Mouse (Mus musculus) midbrain, embryonic 16.5 days (tissue): ENCODE results near the gene Cdh7. TPM values are rescaled to one million over a fixed set of nuclear protein-coding genes. Genes with fewer than 3 reads are reported as not detected.

ENCODE experiments used
- ATAC-seq: fragments of 200-750 bp; cut with Nextera tagmentation; 2 replicates; pipeline ENCODE4 v1.8.0; 2017; ENCODE audit warnings: moderate TSS enrichment
- H3K27ac ChIP-seq: fragments of 300-500 bp; sonication (generic); 2 replicates; pipeline ENCODE4 v1.5.1; 2014; ENCODE audit warnings: mild to moderate bottlenecking, low read length, mixed read lengths
- H3K27me3 ChIP-seq: fragments of 300-500 bp; sonication (generic); 2 replicates; pipeline ENCODE4 v1.6.1; 2014; ENCODE audit warnings: low read depth, low read length, mixed read lengths; ENCODE audit not compliant: control insufficient read depth, insufficient read depth
- H3K36me3 ChIP-seq: fragments of 300-500 bp; sonication (generic); 2 replicates; pipeline ENCODE4 v1.6.1; 2014; ENCODE audit warnings: mild to moderate bottlenecking, low read length, moderate library complexity, mixed read lengths; ENCODE audit not compliant: control insufficient read depth, insufficient read depth
- H3K4me1 ChIP-seq: fragments of 300-500 bp; sonication (generic); 2 replicates; pipeline ENCODE4 v1.6.1; 2014; ENCODE audit warnings: mild to moderate bottlenecking, low read length, mixed read lengths; ENCODE audit not compliant: control insufficient read depth, insufficient read depth
- H3K4me2 ChIP-seq: fragments of 300-500 bp; sonication (generic); 2 replicates; pipeline ENCODE4 v1.6.1; 2014; ENCODE audit warnings: mild to moderate bottlenecking, low read length, mixed read lengths
- H3K4me3 ChIP-seq: fragments of 300-500 bp; sonication (generic); 2 replicates; pipeline ENCODE4 v1.5.1; 2014; ENCODE audit warnings: low read depth, mild to moderate bottlenecking, low read length, moderate library complexity, mixed read lengths
- H3K9ac ChIP-seq: fragments of 300-500 bp; sonication (generic); 2 replicates; pipeline ENCODE4 v1.6.1; 2014; ENCODE audit warnings: low read depth, low read length, mixed read lengths
- H3K9me3 ChIP-seq: fragments of 300-500 bp; sonication (generic); replicated peaks from 2 replicates; pipeline ENCODE4 v1.6.1; 2014; ENCODE audit warnings: mild to moderate bottlenecking, low read length, mixed read lengths; ENCODE audit not compliant: control insufficient read depth, poor library complexity, severe bottlenecking
- WGBS: fragments of 180-500 bp; shearing (Covaris S2); extraction: QIAGEN DNeasy Blood & Tissue Kit; methylation state at CpG from one replicate; pipeline ENCODE4 v1.1.7; 2014; 5-methylcytosine and 5-hydroxymethylcytosine counted together
- polyA plus RNA-seq: library from polyadenylated mRNA; unstranded; fragments of >200 nt; fragmentation: Nextera tagmentation; extraction: Ambion mirVana; gene quantifications from 2 replicates; pipeline ENCODE4 v1.2.1, GENCODE M21; 2015

The Cdh7 gene
- 17.9 and 24.3 TPM in 2 replicates for polyA plus RNA-seq

GRCm38 (mm10) chr1:109982064-109982808 is at the start of gene Cdh7:
TSS of gene Cdh7 (plus strand) at chr1:109982431.
- no peaks in the 10 kb centered on the region for H3K36me3 ChIP-seq
- peaks cover 7% of the 10 kb centered on the region for H3K4me1 ChIP-seq
- H3K27me3 ChIP-seq, result no peaks in the 10 kb centered on the region
- H3K4me3 ChIP-seq, result peak within 1 kb of the TSS; percentile 67
- peak within 1 kb of the TSS; percentile 70 for H3K4me2 ChIP-seq
- peak within 1 kb of the TSS; percentile 82 for H3K27ac ChIP-seq
- H3K9me3 ChIP-seq, result no peaks in the 10 kb centered on the region
- H3K9ac ChIP-seq, result peak within 1 kb of the TSS; percentile 69
- WGBS, result 2% methylated on average over 35 of the region's 35 CpGs
- peak; percentile 95 for ATAC-seq

GRCm38 (mm10) chr1:109932674-109933073 is 49.6 kb upstream of the Cdh7 start:
- H3K4me3 ChIP-seq, result no peak overlapping the region
- H3K27ac ChIP-seq, result no peak overlapping the region
- H3K9ac ChIP-seq, result no peak overlapping the region
- H3K9me3 ChIP-seq, result no peaks in the 10 kb centered on the region
- 72% methylated on average over 3 of the region's 3 CpGs for WGBS
- no peak for ATAC-seq
- no peaks in the 10 kb centered on the region for H3K27me3 ChIP-seq
- no peaks in the 10 kb centered on the region for H3K4me1 ChIP-seq
- no peak overlapping the region for H3K4me2 ChIP-seq
- H3K36me3 ChIP-seq, result no peaks in the 10 kb centered on the region

- Histone ChIP-seq H3K4me2 (no peak overlapping the region), H3K4me1 (no peaks in the 10 kb centered on the region), H3K9ac (no peak overlapping the region), H3K36me3 (no peaks in the 10 kb centered on the region), H3K27me3 (no peaks in the 10 kb centered on the region), H3K4me3 (no peak overlapping the region), H3K9me3 (no peaks in the 10 kb centered on the region), H3K27ac (no peak overlapping the region)
- no peak for ATAC-seq
- WGBS, result 65% methylated on average over 2 of the region's 2 CpGs
Observed at GRCm38 (mm10) chr1:109948571-109948970, 33.7 kb upstream of the Cdh7 start.

- H3K27me3 ChIP-seq, result no peaks in the 10 kb centered on the region
- no peak overlapping the region for H3K9ac ChIP-seq
- no peaks in the 10 kb centered on the region for H3K4me1 ChIP-seq
- H3K27ac ChIP-seq, result no peak overlapping the region
- H3K4me3 ChIP-seq, result no peak overlapping the region
- ATAC-seq, result no peak; the same call in 1 of the 2 replicates
- no peaks in the 10 kb centered on the region for H3K36me3 ChIP-seq
- H3K4me2 ChIP-seq, result no peak overlapping the region
- WGBS, result 33% methylated on average over 5 of the region's 5 CpGs
- no peaks in the 10 kb centered on the region for H3K9me3 ChIP-seq
Observed at GRCm38 (mm10) chr1:109971721-109972425, 10.4 kb upstream of the Cdh7 start.

- ATAC-seq, result no peak
- no peaks in the 10 kb centered on the region for H3K36me3 ChIP-seq
- WGBS, result 31% methylated on average over 4 of the region's 4 CpGs
Observed at GRCm38 (mm10) chr1:109972426-109973015, 9.7 kb upstream of the Cdh7 start.

GRCm38 (mm10) chr1:109982809-109983536 is 742 bp downstream of the Cdh7 start:
- no peaks in the 10 kb centered on the region for H3K9me3 ChIP-seq
- H3K4me2 ChIP-seq, result peak overlapping the region; percentile 70
- H3K4me3 ChIP-seq, result peak overlapping the region; percentile 67
- peak; percentile 93 for ATAC-seq
- peaks cover 7% of the 10 kb centered on the region for H3K4me1 ChIP-seq
- under 1% methylated on average over 38 of the region's 38 CpGs for WGBS
- peak overlapping the region; percentile 82 for H3K27ac ChIP-seq
- H3K9ac ChIP-seq, result peak overlapping the region; percentile 69
- H3K27me3 ChIP-seq, result no peaks in the 10 kb centered on the region
- no peaks in the 10 kb centered on the region for H3K36me3 ChIP-seq

More at GRCm38 (mm10) chr1:109972426-109973015, 9.7 kb upstream of the Cdh7 start:
- Histone ChIP-seq H3K4me2 (no peak overlapping the region), H3K4me3 (no peak overlapping the region), H3K4me1 (no peaks in the 10 kb centered on the region), H3K9me3 (no peaks in the 10 kb centered on the region), H3K9ac (no peak overlapping the region), H3K27me3 (no peaks in the 10 kb centered on the region), H3K27ac (no peak overlapping the region)

GRCm38 (mm10) chr1:109983537-109983912 is 1.3 kb downstream of the Cdh7 start:
- no peaks in the 10 kb centered on the region for H3K27me3 ChIP-seq
- peaks cover 7% of the 10 kb centered on the region for H3K4me1 ChIP-seq
- 5% methylated on average over 6 of the region's 6 CpGs for WGBS
- H3K36me3 ChIP-seq, result no peaks in the 10 kb centered on the region
- no peaks in the 10 kb centered on the region for H3K9me3 ChIP-seq
- ATAC-seq, result no peak
- H3K9ac ChIP-seq, result peak overlapping the region; percentile 69
- H3K4me3 ChIP-seq, result peak overlapping the region; percentile 67
- H3K27ac ChIP-seq, result peak overlapping the region; percentile 82
- H3K4me2 ChIP-seq, result peak overlapping the region; percentile 70

GRCm38 (mm10) chr1:109984776-109985175 is 2.5 kb downstream of the Cdh7 start:
- H3K36me3 ChIP-seq, result no peaks in the 10 kb centered on the region
- H3K27me3 ChIP-seq, result no peaks in the 10 kb centered on the region
- peak overlapping the region; percentile 42 for H3K4me3 ChIP-seq
- H3K4me1 ChIP-seq, result peaks cover 7% of the 10 kb centered on the region
- H3K4me2 ChIP-seq, result peak overlapping the region; percentile 50
- ATAC-seq, result no peak
- H3K27ac ChIP-seq, result peak overlapping the region; percentile 69
- WGBS, result 25% methylated on average over 3 of the region's 3 CpGs
- H3K9ac ChIP-seq, result peak overlapping the region; percentile 48; the same call in 1 of the 2 replicates
- no peaks in the 10 kb centered on the region for H3K9me3 ChIP-seq
